Mouse (Mus musculus) bone marrow, adult 2 months (tissue): ENCODE data around the gene Jph2.

ENCODE experiments used
- CTCF ChIP-seq: fragments of 200-500 bp; IDR thresholded peaks from 2 replicates; pipeline ENCODE4 v1.5.1; 2011; ENCODE audit warnings: low read length, control low read depth; ENCODE audit not compliant: control insufficient read depth, insufficient read depth
- POLR2A ChIP-seq: fragments of 200-500 bp; IDR thresholded peaks from 2 replicates; pipeline ENCODE4 v1.6.1; 2011; ENCODE audit warnings: low read depth, mild to moderate bottlenecking, control low read depth, low read length, borderline replicate concordance; ENCODE audit not compliant: control insufficient read depth

DNA sequence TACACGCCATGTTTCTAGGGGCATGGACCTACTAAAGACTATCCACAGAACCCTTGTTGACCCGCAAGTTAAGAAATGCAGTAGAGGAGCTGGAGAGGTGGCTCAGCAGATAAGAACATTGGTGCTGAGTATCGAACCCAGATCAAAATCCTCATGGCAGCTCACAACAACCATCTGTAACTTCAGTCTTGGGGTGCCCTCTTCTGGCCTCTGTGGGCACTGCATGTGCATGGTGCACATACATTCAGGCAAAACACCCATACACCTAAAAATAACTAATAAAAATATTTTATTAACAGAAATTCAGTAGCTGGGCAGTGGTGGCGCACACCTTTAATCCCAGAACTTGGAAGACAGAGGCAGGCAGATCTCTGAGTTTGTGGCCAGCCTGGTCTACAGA, 54.1 kb downstream of the Jph2 start:
- no peak for TF ChIP-seq POLR2A
- peak; percentile 53 for TF ChIP-seq CTCF
